Mouse (Mus musculus) embryonic fibroblast, embryonic 13.5 days (primary cell): ENCODE measurements at regions not wholly inside any gene's neighbourhood (a gene's known extent, or its start where the extent isn't known, plus 50 kb on each side); places are given as distances from the start of the nearest gene placed in this dataset.

Experiments
- H3K27ac ChIP-seq: 2 replicates; pipeline ENCODE4 v1.5.1; 2012; ENCODE audit warnings: low read length, control low read depth, inconsistent platforms; ENCODE audit not compliant: insufficient read depth
- H3K4me1 ChIP-seq: 2 replicates; pipeline ENCODE4 v1.6.1; 2011; ENCODE audit warnings: low read length; ENCODE audit not compliant: control insufficient read depth, insufficient read depth
- H3K4me3 ChIP-seq: 2 replicates; pipeline ENCODE4 v1.5.1; 2011; ENCODE audit warnings: mild to moderate bottlenecking, control low read depth, low read length; ENCODE audit not compliant: insufficient read depth
- CTCF ChIP-seq: IDR thresholded peaks from 2 replicates; pipeline ENCODE4 v1.5.1; 2011; ENCODE audit warnings: mild to moderate bottlenecking, control low read depth, low read length, moderate library complexity, borderline replicate concordance; ENCODE audit not compliant: insufficient read depth
- POLR2A ChIP-seq: IDR thresholded peaks from 2 replicates; pipeline ENCODE4 v1.6.1; 2011; ENCODE audit warnings: low read depth, mild to moderate bottlenecking, control low read depth, low read length, moderate library complexity

DNA sequence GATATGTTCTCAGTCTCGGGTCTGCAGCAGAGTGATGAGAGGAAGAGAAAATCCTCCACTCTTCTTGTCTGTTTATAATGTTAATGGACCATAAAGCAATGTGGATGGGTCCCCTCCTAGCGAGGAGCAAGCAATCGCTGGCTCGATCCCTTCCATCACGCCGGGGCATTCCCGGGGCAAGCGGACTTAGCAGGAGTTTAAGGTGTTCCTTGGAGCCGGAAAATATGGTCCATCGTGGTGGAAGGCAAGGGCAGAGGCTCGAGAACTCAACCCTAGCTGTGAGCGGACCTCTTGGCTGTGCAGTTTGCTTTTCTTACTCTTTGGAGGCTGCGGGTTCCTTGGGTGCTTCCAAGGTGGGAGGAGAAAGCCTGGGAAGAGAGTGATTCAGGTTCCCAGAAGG, 127.1 kb upstream of the Dpyd start:
- Histone ChIP-seq H3K27ac (no peak overlapping the region), H3K4me3 (peak overlapping the region; percentile 38; the same call in 1 of the 2 replicates), H3K4me1 (peaks cover 4% of the 10 kb centered on the region; the same call in 1 of the 2 replicates)
- no peak for TF ChIP-seq CTCF
- TF ChIP-seq POLR2A, result no peak

DNA sequence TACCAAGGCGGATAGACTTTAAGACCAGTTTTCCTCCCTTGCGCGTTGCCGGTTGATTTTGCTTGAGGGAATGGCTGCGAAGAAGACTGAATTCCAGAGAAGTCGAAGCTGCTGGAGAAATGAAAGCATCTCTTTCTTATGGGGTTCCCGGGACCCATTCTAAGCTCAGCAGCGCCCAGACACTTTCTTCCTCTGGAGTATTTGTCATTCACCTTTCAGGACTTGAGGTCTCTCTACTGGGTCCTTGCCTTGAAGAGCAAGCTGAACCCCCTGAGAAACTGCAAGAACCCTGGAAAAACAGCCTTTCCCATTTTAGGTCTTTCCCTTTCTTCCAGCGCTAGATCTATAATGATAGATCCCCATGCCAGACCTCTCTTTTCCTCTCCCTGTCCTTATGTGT, 126.7 kb upstream of the Dpyd start:
- Histone ChIP-seq H3K4me3 (no peak overlapping the region), H3K27ac (no peak overlapping the region), H3K4me1 (peaks cover 4% of the 10 kb centered on the region; the same call in 1 of the 2 replicates)
- no peak for TF ChIP-seq POLR2A
- TF ChIP-seq CTCF, result no peak

DNA sequence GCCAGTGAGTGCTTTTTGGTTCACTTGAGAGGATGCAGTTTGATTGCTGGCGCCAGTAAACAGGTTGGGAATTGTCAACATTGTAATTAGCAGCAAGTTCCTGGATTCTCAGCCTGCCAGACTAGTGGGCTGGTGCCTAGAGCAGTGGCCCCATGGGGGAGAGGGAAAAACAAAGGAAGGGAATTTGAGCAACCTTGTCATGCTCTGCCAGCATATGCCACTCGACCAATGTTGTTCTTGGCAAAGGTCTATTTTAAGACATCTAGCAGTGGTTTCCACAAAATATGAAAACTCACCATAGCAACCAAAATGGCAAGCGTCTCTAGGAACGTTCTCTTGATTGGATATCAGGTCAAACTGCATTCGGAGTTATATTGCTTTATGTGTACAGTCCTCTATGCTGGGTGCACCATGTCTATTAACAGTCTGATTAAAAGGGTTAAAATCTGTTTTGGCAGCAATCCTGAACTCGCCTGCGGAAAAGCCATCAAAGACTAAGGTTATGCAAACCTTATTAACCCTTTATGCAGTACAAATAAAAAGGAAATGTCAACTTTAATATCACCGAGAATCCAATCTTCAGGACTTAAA, 118.1 kb upstream of the Dpyd start:
- no peaks in the 10 kb centered on the region for H3K4me1 ChIP-seq
- TF ChIP-seq POLR2A (no peak), CTCF (no peak)
- no peak overlapping the region for H3K27ac ChIP-seq
- H3K4me3 ChIP-seq, result no peak overlapping the region

DNA sequence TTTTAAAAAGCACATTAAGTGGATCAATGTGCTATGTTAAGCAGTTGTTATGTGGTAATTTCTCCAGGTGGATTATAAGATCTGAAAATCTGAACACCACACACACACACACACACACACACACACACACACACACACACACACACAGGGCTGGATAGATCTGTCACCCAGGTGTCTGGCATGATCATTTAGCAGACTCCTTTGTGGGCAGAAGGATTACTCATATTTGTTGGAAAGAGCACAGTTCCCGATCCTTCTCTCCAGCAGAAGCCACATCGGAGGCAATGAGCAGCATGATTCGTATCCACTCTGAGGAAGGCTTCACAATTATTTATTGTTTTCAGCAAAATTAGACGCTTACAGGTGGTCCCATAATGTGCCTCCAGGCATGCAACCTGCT, 116.6 kb upstream of the Dpyd start:
- no peaks in the 10 kb centered on the region for H3K4me1 ChIP-seq
- H3K4me3 ChIP-seq, result no peak overlapping the region
- no peak for TF ChIP-seq POLR2A
- TF ChIP-seq CTCF, result no peak
- no peak overlapping the region for H3K27ac ChIP-seq

DNA sequence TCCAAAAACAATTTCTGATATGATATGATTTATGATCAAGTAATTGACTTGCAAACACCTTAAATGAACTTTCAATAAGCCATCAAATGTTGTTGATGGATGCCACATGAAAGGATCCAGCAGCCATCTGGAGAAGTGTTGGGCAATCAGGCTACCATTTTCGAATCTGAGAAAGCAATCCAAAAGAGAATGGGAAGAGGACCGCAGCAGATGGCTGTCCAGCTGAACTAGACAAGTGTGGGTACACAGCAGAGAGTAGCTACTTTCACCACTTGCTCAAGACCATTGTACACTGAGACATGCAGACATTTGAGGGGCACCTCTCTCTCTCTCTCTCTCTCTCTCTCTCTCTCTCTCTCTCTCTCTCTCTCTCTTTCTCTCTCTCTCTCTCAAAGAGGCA, 102.3 kb upstream of the Dpyd start:
- Histone ChIP-seq H3K4me1 (no peaks in the 10 kb centered on the region), H3K4me3 (no peak overlapping the region), H3K27ac (no peak overlapping the region)
- TF ChIP-seq POLR2A (no peak), CTCF (no peak)

DNA sequence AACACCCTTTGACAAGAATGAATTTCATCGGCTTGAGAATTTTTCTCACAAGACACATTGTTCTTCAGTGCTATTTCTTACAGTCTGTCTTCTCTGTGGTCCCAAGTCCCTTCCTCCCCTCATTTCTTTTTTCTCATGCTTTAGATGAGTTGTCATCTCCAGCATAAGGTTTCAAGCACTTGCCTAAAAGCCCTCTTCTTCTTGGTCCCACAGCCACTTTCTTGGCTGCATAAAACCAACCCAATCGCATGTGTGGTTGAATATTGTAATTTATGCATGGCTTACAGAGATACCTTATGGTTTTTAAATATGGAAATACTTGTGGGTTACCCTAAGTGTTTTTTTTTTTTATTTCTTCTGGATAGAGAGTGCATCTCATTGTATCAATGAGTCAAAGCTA, 96.3 kb upstream of the Dpyd start:
- H3K27ac ChIP-seq, result no peak overlapping the region
- no peak overlapping the region for H3K4me3 ChIP-seq
- no peak for TF ChIP-seq POLR2A
- TF ChIP-seq CTCF, result no peak
- no peaks in the 10 kb centered on the region for H3K4me1 ChIP-seq

DNA sequence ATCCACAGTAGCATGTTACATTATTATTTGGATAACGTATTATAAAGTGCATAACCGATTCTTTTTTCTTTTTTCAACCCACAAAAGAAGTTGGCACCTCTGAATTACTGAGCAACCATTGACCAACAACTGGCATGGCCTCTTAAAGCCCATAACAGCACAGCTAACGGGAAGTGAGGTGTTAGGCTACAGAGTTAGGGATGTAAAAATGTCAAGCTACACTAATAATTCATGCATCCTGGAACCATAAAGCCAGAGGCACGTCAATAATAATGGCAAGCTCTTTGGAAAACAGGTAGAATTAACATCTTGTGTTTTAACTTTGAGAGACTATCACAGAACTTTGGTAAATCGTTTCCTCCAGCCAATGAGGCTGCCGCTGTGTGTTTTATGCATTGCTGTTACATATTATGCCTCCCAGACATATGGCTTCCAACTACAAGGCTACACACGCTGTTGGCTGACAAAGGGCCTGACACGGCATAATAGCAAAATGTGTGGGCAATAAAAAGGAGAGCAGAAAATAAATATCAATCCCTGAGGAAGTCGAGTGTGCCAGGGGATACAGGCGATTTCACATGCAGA, 89.6 kb upstream of the Dpyd start:
- TF ChIP-seq CTCF, result no peak
- Histone ChIP-seq H3K27ac (no peak overlapping the region), H3K4me3 (no peak overlapping the region), H3K4me1 (no peaks in the 10 kb centered on the region)

DNA sequence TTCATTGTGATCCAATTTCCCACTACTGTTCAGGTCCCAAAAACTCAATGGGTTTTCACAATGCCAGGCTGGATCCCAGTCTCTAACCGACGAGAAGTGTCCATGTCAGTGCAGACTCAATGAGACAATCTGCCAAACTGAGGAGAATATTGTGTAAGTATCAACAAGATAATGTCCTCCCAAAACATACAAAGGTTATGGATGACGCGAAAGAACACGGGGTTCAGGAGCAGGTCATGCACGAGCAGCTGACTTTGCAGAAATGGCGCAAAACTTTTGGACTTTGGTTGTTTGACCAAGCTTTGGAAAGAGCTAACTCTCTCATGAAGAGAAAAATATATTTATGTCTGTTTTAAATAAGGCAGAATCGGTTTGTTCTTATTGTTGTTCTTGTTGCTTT, 83.9 kb upstream of the Dpyd start:
- Histone ChIP-seq H3K27ac (no peak overlapping the region), H3K4me1 (no peaks in the 10 kb centered on the region), H3K4me3 (no peak overlapping the region)
- TF ChIP-seq POLR2A (no peak), CTCF (no peak)

DNA sequence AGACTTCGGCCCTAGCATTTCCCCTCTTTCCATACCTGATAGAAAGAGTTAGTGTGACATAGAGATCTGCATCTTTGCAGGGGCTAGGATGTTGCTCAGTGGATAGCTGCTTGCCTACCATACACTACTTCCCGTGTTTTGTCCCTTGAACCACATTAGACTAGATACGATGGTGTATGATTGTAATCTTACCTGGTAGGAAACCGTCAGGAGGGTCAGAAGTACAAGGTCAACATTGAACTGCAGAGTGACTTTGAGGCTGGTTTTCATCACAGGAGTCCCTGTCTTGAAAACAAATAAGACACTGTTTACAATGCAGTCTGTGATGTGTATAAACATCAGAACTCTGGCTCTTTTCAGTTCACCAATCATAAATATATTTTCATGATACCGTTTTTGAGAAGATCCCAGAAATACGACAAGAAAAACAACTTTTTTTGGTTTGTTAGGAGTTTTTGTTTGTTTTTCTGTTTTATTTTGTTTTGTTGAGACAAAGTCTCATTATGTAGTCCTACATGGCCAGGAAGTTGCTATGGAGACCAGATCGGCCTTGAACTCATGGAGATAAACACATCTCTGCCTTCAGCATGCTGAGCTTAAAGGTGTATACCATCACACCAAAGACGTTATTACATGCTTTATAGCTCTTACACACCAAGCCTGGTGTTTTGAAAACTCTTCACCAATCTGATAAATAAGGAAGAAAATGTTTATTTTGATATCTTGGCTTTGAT, 81.2 kb upstream of the Dpyd start:
- Histone ChIP-seq H3K4me1 (no peaks in the 10 kb centered on the region), H3K4me3 (no peak overlapping the region), H3K27ac (no peak overlapping the region)
- TF ChIP-seq CTCF (no peak), POLR2A (no peak)

DNA sequence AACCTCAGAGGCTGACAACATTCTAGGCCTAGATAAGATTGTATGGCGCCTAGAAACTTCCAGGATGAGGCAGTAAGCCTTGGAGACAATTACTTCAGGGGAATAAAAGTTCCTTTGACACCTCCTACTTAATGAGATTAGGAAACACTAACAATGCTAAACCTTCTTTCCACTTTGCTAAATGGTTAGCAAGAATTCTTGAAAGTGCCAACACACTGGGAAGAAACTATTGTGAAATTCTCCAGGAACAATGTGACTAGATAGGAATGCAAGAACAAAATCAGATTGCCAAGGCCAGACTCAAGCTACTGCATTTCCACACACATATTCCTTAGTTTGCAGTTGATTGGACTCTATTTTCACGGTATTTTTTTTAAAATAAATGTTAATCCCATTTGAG, 76.0 kb upstream of the Dpyd start:
- Histone ChIP-seq H3K27ac (no peak overlapping the region), H3K4me3 (no peak overlapping the region), H3K4me1 (no peaks in the 10 kb centered on the region)
- TF ChIP-seq POLR2A (no peak), CTCF (no peak)
